Mouse (Mus musculus) spleen, postnatal 10 days (tissue): ENCODE measurements around the gene Exoc5.
"Not testable (repeated sequence)": the region's sequence is repeated elsewhere in the genome, so short reads cannot be mapped to it uniquely, and the experiment has no call there.

ENCODE experiments used
- DNase-seq, 2 experiments: peaks; one replicate each; pipeline ENCODE4 v3.0.0; 2021 to 2022; ENCODE audit warnings: low spot score in 2 of 2

Exoc5 gene

DNA sequence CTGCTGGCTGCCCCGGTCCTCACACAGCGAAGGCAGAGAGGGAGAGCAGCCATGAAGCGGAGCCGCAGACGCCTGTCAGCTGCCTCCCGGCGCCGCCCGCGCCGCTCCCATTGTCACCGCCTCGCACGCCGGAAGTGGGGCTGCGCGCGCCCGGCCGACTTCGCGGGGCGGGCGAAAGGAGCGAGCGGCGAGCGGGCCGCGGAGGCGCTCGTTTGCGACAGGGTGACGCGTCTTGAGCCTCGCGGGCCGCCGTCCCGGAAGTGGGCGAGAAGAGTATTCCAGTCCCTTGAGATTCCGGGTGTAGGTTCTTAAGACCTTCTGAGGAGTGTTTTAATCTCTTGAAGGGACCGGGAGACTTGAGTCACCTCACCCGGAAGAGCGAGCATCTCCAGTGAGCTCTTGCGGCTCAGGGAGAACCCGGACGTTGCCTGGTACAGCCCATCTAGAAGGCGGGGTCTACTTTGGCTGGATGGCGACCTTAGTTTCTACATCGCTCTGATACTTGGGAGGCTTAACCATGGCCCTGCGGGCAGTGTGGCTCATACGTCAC lies at the start of gene Exoc5:
Exoc5 (minus strand) TSS at position 380 of the 550 bp plus-strand sequence.
- DNase-seq: peak; percentile 94 to 97

DNA sequence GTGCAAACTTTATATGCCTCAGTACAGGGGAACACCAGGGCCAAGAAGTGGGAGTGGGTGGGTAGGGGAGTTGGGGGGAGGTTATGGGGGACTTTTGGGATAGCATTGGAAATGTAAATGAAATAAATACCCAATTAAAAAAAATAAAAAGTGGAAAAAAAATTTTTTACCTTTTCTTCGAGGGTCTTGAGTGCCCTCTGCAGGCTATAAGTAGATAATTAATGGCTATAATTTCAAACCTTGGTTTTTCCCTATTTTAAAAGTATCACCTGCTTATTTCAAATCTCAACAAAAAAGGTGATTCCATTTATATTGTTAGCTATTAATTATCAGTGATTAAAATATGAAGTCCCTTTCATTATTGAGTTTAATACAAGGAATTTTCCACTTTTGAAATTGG lies 25.3 kb upstream of the Exoc5 start:
- DNase-seq: not testable (repeated sequence)

DNA sequence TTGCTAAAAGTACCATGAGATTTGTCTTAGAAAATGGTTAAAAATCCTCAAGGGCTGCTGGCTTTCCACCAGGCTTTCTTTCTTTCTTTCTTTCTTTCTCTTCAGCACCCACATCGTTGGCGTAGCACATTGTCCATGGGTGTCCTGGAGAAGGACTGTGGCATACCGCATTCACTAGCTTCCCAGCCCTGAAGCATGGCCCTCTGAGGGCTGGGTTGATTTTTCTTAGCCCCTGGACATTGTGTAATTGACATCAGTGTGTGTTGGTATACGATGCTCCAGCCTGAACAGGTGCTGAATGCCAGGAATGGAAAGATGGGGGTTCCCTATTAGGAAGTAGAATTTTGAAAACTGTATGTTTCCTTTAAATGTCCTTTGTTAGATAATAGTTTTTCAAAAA lies 24.8 kb upstream of the Exoc5 start:
- no peak for DNase-seq

DNA sequence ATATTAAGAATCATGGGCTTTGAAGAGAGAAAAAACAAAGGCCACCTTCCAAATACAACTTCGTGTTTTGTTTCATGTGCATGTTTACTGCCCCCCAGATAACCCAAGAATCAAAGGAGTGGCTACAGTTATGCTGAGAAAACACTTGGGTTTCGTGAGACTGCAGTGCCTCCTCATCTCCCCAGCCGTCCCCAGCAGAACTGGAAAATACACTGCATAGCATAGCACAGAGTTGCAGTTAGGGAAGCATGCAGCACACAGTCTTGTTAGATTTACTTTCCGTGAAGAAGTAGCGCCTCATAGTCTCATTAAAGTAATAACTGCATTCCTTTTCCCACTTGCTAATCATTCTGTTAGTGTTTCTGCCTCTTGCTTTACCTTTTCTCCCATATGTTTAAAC lies 23.6 kb upstream of the Exoc5 start:
- no peak for DNase-seq

DNA sequence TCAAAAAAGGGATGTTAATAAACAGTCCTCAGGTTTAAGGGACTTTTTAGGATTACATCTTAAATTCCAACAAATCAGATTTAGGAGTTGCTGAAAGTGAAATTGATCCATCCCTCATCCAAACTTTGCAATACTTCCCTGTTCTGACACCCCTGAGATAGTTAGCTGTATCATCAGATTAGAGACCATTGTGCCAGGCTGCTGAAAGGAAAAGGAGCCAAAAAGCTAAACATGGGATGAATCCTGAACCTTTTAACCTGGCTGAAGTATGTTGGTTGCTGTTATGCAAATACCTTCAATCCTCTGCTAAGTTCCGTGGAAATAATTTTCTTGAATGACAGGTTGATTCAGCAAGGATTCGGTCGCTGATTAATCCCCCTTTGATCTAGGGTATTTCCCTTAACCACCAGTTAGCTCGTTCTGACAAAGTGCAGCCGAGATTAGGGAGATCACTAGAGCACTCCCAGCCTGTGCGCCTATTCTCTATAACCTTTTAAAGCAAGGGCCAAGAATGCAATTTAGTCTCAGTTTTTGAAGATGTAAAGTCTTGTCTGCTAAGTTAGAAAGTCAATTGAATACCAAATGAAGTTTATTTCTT lies 23.1 kb upstream of the Exoc5 start:
- no peak for DNase-seq

DNA sequence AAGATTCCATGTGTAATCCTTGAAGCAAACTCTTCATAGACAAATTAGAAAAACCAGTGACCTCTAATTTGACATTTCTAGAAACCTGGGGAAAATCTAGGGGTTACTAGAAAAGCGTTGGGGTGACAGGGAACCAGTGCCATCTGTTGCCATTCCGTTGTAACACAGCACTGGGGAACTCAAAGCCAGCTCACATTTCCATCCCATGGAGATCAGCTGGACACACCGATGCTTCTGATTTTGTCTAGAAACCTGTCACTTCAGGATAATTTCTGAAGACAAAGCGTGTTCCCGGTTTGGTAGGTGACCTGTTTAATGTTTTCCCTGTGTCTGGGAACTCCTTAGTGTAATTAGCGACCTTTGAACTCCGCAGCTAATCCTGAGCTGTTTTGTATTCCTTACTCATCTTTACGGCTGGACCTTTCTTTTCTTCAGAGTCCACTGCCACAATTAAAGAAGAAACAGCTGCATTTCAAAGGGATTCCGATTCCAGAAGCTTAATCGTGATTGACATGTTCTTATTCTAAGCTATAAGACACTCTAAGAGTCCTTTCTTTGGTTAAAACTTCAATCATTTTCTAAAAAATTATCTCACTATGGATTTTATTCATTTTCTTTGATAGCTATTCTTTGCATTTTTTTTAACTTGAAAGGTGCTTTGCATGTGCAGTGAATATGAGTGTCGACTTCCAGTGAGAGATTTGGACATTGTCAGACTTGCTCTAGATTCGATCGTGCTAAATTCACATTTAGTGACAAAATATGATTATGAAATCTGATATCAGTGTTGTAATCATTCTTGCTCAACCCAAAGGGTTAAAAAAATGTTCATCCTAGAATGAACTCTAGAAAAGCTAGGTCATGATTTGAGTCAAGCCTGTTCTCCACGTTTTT lies 21.9 kb upstream of the Exoc5 start:
- DNase-seq: no peak

DNA sequence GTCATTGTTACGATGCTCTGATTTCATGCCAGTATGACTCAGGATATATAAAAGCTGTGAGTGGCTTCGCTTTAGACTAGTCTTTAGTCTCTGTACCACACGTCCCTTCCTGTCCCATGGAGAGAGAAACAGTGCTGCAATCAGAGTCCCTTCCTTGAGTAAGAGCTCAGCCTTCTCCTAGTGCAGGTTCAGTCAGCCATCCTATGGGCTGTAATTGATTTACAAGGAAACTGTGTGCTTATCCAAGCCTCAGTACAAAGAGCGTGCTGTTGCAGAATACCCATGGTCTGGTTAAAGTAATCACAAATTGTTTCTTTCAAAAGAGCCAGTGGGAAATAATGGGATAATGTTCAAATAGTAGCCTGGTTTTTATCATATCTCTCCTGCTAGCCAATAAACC lies 20.1 kb upstream of the Exoc5 start:
- no peak for DNase-seq

DNA sequence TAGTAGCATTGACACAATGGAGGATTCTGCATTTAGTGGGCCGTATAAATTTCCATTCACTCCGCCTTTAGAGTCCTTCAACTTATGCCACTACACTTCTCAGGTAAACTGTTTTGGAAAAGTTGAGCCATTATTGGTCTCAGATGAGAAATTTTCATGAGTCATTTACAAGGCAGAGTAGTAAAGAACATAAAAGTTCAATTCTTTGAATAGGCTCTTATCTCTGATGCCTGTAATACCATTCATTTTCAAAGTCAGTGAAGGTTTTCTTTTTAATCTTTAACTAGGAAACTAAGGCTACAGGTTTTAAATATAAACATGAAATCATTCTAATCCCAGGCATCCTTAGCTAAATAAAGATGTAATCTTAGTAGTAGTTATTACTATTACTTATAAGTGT lies 12.4 kb upstream of the Exoc5 start:
- no peak for DNase-seq

DNA sequence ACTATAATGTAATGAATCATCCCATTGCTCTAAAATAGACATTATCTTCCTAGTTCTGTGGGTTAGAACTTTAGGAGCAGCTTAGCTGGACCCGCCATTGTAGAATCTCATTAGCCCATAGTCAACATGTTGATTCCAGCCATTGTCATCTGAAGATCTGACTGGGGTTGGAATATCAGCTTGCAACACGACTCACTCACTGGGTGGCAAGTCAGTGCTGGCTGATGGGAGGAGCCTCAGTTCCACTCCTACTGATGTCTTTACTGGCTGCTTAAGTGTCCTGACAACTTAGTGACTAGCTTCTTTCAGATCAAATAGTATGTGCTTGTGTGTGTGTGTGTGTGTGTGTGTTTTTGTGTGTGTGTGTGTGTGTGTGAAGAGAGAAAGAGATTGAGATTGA lies 7.9 kb upstream of the Exoc5 start:
- no peak for DNase-seq

DNA sequence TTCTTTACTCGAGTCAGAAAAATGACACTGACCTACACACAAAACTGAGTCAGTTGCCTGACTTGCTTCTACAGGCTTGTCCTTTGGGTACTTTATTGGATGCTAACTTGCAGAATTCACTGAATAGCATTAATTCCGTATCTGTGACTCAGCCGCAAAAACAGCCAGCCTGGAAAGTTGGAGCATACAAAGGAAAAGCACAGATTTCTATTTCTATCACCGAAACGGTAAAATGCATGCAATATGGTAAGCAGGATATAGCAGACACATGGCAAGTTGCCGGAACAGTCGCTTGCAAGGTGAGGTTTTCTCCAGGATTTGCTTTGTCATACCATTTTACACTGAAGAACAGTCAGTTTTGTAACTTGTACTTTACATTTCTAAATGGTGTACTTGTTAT lies 7.4 kb upstream of the Exoc5 start:
- DNase-seq: no peak

DNA sequence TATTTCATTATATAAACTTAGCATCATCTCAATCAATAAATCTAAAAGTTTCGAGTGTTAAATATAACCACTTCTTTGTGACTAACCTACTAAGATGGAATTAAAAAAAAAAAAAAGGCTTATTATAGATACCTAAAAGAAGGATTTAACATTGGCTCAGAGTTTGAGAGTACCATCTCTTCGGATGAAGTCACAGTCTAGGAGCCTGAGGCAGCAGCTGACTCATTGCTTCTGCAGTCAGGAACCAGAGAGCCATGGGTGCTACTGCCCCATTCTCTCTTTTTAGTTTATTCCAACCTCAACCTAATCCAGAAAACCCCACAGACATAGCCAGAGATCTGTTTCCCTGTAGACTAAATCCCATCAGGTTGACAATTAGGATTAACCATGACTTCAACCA lies 6.4 kb upstream of the Exoc5 start:
- DNase-seq: no peak

DNA sequence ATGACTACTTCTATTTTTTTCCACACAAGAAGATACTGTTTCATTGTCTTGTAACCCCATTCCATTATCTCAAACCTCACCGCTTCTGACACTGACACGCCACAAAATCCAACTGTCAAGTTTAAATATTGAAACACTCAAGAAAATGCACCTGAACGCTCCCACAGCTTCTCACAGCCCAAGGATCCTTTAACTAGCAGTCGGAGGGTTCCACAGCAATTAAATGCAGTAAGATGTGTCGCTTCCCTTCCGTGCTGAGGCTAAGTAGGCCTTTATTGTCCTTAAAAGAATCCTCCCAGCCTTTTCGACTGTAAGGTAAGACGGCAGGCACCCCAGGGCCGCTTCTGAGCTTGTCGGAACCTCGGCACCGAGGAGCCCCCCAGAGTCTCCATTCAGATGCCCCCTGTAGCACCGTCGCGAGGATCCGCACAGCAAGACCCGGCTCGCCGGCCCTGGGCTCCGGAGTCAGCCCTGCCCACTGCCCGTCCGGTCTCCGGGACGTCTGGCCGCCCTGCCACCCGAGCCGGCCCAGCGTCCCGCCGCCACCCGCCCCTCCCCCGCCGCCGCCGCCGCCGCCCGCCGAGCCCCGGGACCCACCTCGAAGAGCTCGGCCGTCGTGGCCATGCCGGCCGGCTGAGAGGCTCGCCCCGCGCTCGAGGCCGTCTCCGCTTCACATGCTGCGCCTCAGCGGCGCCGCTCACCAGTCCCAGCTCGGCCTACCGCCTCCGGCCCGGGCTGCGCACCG lies 752 bp downstream of the Exoc5 start, which contains the start of gene Ap5m1:
Ap5m1 (plus strand) TSS at position 569 of the 745 bp plus-strand sequence.
- no peak for DNase-seq

DNA sequence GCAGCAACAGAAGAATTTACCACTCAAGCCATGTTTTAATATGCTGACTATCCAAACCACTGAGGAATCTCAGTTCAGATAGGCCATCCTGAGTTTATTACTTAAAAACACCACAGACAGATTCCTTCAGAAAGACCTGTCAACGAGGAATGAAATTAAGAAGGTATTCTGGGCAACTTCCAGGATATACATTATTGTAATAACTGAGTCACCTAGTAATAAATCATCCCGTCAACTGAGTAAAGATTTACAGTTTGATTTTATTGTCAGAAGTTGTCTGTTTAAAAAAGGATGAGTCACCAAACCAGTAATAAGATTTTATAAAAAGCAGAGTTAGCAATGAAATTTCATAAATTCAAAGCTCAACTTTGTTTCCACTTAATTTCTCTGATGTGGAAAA lies 2.6 kb downstream of the Exoc5 start:
- DNase-seq: no peak

DNA sequence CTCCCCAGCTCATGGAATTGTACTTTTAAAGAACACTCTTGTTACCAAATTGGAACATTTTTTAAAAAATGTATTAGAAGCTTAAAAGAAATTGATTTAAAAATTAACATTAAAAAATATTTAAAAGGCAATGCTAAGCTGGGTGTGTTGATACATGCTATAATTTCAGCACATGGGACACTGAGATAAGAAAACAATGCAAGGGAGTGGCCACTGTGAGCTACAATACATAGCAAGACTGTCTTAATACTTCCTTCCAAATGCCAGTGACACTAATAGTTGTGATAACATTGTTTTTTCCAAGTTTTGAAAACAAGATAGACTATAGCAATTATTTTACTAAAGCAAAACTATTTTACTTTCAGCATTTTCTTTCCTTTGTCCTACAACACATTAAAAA lies 17.0 kb downstream of the Exoc5 start:
- DNase-seq: no peak

DNA sequence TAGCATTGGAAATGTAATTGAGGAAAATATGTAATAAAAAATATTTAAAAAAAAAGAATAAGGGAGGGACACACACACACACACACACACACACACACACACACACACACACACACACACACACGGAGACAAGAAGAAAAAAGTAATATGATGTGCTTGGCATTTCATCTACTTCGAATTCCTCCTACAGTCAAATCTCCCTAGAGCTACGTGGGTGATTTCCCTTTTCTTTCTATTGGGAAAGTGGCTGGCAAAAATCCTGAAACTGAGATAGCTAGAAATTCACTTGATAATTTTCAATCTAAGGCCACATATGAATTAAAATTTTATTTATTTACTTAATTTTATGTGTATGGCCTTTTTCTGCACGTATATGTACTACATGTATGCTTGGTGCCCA lies 20.8 kb downstream of the Exoc5 start:
- no peak for DNase-seq

DNA sequence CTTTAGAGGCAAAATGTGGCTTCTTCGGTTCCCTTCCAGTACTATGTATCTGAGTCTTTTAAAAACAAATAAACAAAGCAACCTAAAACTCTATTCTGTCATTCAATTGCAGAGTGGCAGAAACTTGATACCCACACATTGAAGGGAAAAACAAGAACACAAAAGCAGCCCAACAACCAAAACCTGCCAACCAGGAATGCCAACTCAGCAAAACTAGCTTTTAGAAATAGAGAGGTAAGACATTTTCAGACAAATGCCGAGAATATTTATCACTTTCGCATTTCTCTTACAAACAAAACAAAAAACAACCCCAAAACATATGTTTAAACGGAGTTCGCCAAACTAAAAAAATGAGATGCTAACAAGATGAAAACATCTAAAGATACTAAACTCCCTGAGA lies 37.5 kb downstream of the Exoc5 start:
- no peak for DNase-seq

DNA sequence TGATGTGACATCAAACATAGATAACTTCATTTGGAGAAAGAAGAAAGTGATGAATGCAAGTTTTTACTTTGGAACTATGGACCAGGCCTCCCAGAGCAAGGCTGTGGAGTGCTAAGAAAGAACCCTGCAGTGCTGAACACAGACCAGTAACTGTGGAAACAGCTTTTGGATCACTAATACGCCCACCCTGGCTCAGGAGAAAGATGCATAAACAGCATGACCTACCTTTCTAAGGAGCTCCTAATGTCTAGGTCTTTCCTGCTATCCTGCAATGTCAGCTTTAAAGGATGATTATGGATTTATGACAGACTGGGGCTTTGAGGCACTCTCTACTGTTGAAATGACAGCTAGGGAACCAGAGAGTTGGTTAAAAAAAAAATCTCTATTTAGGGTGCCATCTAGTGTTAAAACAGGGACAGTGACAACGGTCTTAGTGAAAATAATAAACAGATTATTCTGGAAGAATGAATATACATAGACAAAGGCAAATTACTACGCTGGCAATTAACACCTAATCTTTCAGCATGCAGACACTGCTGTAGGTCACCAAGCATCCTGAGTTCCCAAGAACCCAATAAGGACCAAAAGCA lies 38.6 kb downstream of the Exoc5 start:
- DNase-seq: no peak

DNA sequence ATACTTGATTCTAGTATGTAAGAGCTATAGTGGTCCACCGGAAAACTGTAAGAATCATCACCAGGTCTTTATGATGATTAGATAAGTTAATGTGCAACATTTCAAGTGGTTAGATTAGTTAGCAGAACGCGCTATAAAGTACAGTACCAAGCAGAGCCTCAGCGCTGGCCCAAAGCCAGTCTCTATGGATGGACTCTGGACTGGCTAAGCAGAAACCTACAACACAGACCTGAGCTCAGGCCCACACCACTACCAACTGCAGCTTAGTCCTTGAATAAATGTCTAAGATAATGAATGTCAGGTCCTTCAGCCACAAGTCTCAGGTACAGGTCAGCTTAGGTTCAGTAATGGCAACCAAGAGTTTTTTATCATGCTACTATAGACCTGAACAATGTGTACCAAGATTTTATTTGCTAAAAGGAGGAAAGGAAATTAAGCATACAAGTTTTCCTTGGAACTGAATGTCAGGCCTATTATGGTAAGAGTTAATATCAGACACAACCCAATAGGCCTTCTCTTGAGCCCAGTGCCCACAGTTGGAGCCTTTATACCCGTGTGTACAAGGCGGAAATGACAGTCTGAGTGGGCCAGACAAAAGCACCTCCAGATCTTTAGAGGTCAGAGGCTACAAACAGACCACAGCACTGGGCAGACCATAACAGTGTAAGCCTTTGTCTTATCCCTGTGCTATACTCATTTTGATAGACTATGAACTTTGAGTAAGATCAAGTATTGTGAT lies 39.2 kb downstream of the Exoc5 start:
- DNase-seq: no peak

DNA sequence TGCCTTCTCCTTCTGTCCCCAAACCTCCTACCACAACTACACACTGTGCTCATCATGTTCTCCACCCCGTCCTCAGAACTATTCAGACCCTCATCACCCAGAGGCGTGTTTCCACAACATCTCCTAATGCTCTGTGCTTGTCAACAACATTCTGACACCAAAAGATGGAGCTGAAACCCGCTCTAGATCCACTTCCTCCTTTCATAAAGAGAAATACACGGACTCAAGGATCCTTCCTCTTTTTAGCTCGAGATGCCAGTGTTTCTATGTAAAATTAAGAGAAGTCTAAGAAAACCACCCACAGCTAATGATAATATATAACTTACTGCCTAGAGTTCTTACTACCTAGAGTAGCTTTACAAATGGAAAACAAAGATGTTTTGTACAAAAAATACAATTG lies 46.7 kb downstream of the Exoc5 start:
- DNase-seq: no peak

DNA sequence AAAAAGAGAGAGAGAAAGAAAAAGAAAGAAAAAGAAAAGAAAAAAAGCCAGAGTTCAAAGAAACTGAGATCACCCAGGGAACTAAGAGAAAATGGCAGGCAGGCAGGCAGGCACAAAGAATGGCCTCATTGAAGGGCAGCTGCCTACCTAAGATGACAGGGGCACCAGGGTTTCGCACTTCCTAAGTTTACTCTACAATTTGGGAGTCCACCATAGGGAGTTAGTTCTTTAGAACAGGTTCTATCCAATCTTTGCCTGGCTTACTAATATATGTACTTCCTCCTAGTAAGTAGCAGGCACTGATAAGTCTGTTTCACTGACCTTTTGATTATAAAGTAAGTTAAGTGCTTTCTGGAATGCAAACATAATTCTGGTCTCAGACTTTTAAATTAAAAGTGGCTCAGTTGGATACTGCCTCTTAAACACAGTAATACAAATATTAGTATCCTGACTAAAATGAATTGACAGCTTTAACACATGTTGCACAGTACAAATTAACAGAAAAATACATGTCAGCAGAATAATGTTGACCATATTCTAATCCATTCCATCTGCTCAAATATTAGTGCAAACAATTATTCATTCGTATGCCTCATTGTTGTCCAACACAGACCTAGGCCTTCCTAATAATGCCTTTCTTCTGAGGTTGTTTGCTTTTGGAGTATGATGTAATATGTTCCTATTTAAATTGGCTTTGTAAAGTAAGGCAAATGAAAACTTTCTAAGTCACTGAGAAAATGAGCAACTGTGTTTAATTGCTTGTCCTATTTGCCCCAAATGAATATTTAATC lies 57.9 kb downstream of the Exoc5 start:
- no peak for DNase-seq
